Mouse (Mus musculus): ENCODE data around the gene Snx29. TPM values are rescaled to one million over a fixed set of nuclear protein-coding genes. Genes with fewer than 3 reads are reported as not detected.
A peak's percentile ranks its signal among the peaks of the same experiment; 100 is the strongest.

Snx29 gene
- polyA plus RNA-seq, 1 experiment from 2014 or later = 12.1 TPM

GRCm38 (mm10) chr16:11655893-11656292 is 333.2 kb downstream of the Snx29 start:
- no peaks in the 10 kb centered on the region for H3K36me3 ChIP-seq (replicated peaks)
- no peak for DNase-seq (ENCODE audit: low spot score)
- peaks cover 3% of the 10 kb centered on the region; the same call in 1 of the 2 replicates for H3K4me1 ChIP-seq
- H3K9me3 ChIP-seq = no peaks in the 10 kb centered on the region
- WGBS = 89% methylated on average over 3 of the region's 3 CpGs
- H3K27me3 ChIP-seq (replicated peaks; ENCODE audit: low read depth, poor library complexity, severe bottlenecking) = no peaks in the 10 kb centered on the region
- no peak overlapping the region for H3K27ac ChIP-seq (replicated peaks)
- H3K4me3 ChIP-seq = no peak overlapping the region

GRCm38 (mm10) chr16:11657111-11657510 is 334.4 kb downstream of the Snx29 start:
- H3K4me3 ChIP-seq = no peak overlapping the region
- no peaks in the 10 kb centered on the region for H3K9me3 ChIP-seq
- H3K27ac ChIP-seq (replicated peaks) = peak overlapping the region; percentile 35; the same call in 1 of the 2 replicates
- H3K4me1 ChIP-seq = no peaks in the 10 kb centered on the region
- H3K36me3 ChIP-seq (replicated peaks) = no peaks in the 10 kb centered on the region
- no peaks in the 10 kb centered on the region for H3K27me3 ChIP-seq (replicated peaks; ENCODE audit: low read depth, poor library complexity, severe bottlenecking)
- 18% methylated on average over 1 of the region's 1 CpGs for WGBS
- no peak for DNase-seq (ENCODE audit: low spot score)

- 91% methylated on average over 6 of the region's 6 CpGs for WGBS
- H3K4me1 ChIP-seq = no peaks in the 10 kb centered on the region
- no peaks in the 10 kb centered on the region for H3K9me3 ChIP-seq
- H3K27me3 ChIP-seq (replicated peaks; ENCODE audit: low read depth, poor library complexity, severe bottlenecking) = no peaks in the 10 kb centered on the region
- DNase-seq (ENCODE audit: low spot score) = no peak
- no peak overlapping the region for H3K4me3 ChIP-seq
- no peak overlapping the region for H3K27ac ChIP-seq (replicated peaks)
- no peaks in the 10 kb centered on the region for H3K36me3 ChIP-seq (replicated peaks)
These were observed 336.5 kb downstream of the Snx29 start for GRCm38 (mm10) chr16:11659111-11659720.

GRCm38 (mm10) chr16:11664896-11665705 is 342.4 kb downstream of the Snx29 start:
- Histone ChIP-seq H3K27me3 (replicated peaks; ENCODE audit: low read depth, poor library complexity, severe bottlenecking) (no peaks in the 10 kb centered on the region), H3K27ac (replicated peaks) (no peak overlapping the region), H3K36me3 (replicated peaks) (no peaks in the 10 kb centered on the region), H3K9me3 (no peaks in the 10 kb centered on the region), H3K4me3 (no peak overlapping the region), H3K4me1 (0 out of 2 replicates have a peak, but pooled peaks cover 4% of the 10 kb centered on the region)
- 86% methylated on average over 13 of the region's 13 CpGs for whole genome bisulfite sequencing
- no peak for DNase-seq (ENCODE audit: low spot score)

- Histone ChIP-seq H3K9me3 (no peaks in the 10 kb centered on the region), H3K27me3 (replicated peaks; ENCODE audit: low read depth, poor library complexity, severe bottlenecking) (no peaks in the 10 kb centered on the region), H3K4me1 (0 out of 2 replicates have a peak, but pooled peaks cover 4% of the 10 kb centered on the region), H3K36me3 (replicated peaks) (no peaks in the 10 kb centered on the region), H3K27ac (replicated peaks) (no peak overlapping the region), H3K4me3 (no peak overlapping the region)
- WGBS = 91% methylated on average over 6 of the region's 6 CpGs
- no peak for DNase-seq (ENCODE audit: low spot score)
These were observed 343.2 kb downstream of the Snx29 start for GRCm38 (mm10) chr16:11665869-11666268.

GRCm38 (mm10) chr16:11668375-11668774 is 345.7 kb downstream of the Snx29 start:
- WGBS = 62% methylated on average over 1 of the region's 1 CpGs
- Histone ChIP-seq H3K27me3 (replicated peaks; ENCODE audit: low read depth, poor library complexity, severe bottlenecking) (no peaks in the 10 kb centered on the region), H3K4me1 (0 out of 2 replicates have a peak, but pooled peaks cover 4% of the 10 kb centered on the region), H3K27ac (replicated peaks) (no peak overlapping the region; the same call in 1 of the 2 replicates), H3K4me3 (no peak overlapping the region), H3K36me3 (replicated peaks) (no peaks in the 10 kb centered on the region), H3K9me3 (no peaks in the 10 kb centered on the region)
- DNase-seq (ENCODE audit: low spot score) = no peak

- 0 out of 2 replicates have a peak, but pooled peaks cover 4% of the 10 kb centered on the region for H3K4me1 ChIP-seq
- H3K36me3 ChIP-seq (replicated peaks) = no peaks in the 10 kb centered on the region
- no peak overlapping the region for H3K27ac ChIP-seq (replicated peaks)
- WGBS = 80% methylated on average over 1 of the region's 1 CpGs
- no peak overlapping the region for H3K4me3 ChIP-seq
- no peaks in the 10 kb centered on the region for H3K27me3 ChIP-seq (replicated peaks; ENCODE audit: low read depth, poor library complexity, severe bottlenecking)
- H3K9me3 ChIP-seq = no peaks in the 10 kb centered on the region
- DNase-seq (ENCODE audit: low spot score) = no peak
These were observed 346.2 kb downstream of the Snx29 start for GRCm38 (mm10) chr16:11668878-11669277.

GRCm38 (mm10) chr16:11670251-11670970 is 347.7 kb downstream of the Snx29 start:
- 87% methylated on average over 9 of the region's 9 CpGs for WGBS
- Histone ChIP-seq H3K27ac (replicated peaks) (no peak overlapping the region), H3K9me3 (no peaks in the 10 kb centered on the region)

GRCm38 (mm10) chr16:11670971-11671310 is 348.2 kb downstream of the Snx29 start:
- Histone ChIP-seq H3K4me3 (no peak overlapping the region), H3K4me1 (0 out of 2 replicates have a peak, but pooled peaks cover 4% of the 10 kb centered on the region), H3K9me3 (no peaks in the 10 kb centered on the region), H3K27me3 (replicated peaks; ENCODE audit: low read depth, poor library complexity, severe bottlenecking) (no peaks in the 10 kb centered on the region), H3K36me3 (replicated peaks) (no peaks in the 10 kb centered on the region), H3K27ac (replicated peaks) (no peak overlapping the region)
- 90% methylated on average over 6 of the region's 6 CpGs for WGBS
- DNase-seq (ENCODE audit: low spot score) = no peak

More at GRCm38 (mm10) chr16:11670251-11670970, 347.7 kb downstream of the Snx29 start:
- Histone ChIP-seq H3K4me3 (no peak overlapping the region), H3K4me1 (0 out of 2 replicates have a peak, but pooled peaks cover 4% of the 10 kb centered on the region), H3K36me3 (replicated peaks) (no peaks in the 10 kb centered on the region), H3K27me3 (replicated peaks; ENCODE audit: low read depth, poor library complexity, severe bottlenecking) (no peaks in the 10 kb centered on the region)
- no peak for DNase-seq (ENCODE audit: low spot score)

- no peaks in the 10 kb centered on the region for H3K9me3 ChIP-seq
- no peak overlapping the region for H3K4me3 ChIP-seq
These were observed 353.3 kb downstream of the Snx29 start for GRCm38 (mm10) chr16:11676006-11676405.

GRCm38 (mm10) chr16:11685264-11685663 is 362.6 kb downstream of the Snx29 start:
- no peak overlapping the region for H3K27ac ChIP-seq (replicated peaks)
- no peaks in the 10 kb centered on the region for H3K9me3 ChIP-seq
- no peak overlapping the region for H3K4me3 ChIP-seq
- H3K36me3 ChIP-seq (replicated peaks) = no peaks in the 10 kb centered on the region
- DNase-seq (ENCODE audit: low spot score) = no peak
- WGBS = 93% methylated on average over 9 of the region's 9 CpGs
- no peaks in the 10 kb centered on the region for H3K4me1 ChIP-seq
- no peaks in the 10 kb centered on the region for H3K27me3 ChIP-seq (replicated peaks; ENCODE audit: low read depth, poor library complexity, severe bottlenecking)

More at GRCm38 (mm10) chr16:11676006-11676405, 353.3 kb downstream of the Snx29 start:
- no peak overlapping the region for H3K27ac ChIP-seq (replicated peaks)
- no peaks in the 10 kb centered on the region for H3K4me1 ChIP-seq
- H3K36me3 ChIP-seq (replicated peaks) = no peaks in the 10 kb centered on the region
- 67% methylated on average over 4 of the region's 4 CpGs for WGBS
- DNase-seq (ENCODE audit: low spot score) = no peak
- H3K27me3 ChIP-seq (replicated peaks; ENCODE audit: low read depth, poor library complexity, severe bottlenecking) = no peaks in the 10 kb centered on the region

- no peak for DNase-seq (ENCODE audit: low spot score)
- Histone ChIP-seq H3K4me3 (no peak overlapping the region), H3K27ac (replicated peaks) (no peak overlapping the region), H3K27me3 (replicated peaks; ENCODE audit: low read depth, poor library complexity, severe bottlenecking) (no peaks in the 10 kb centered on the region), H3K36me3 (replicated peaks) (no peaks in the 10 kb centered on the region), H3K4me1 (no peaks in the 10 kb centered on the region), H3K9me3 (no peaks in the 10 kb centered on the region)
- 83% methylated on average over 3 of the region's 3 CpGs for WGBS
These were observed 363.1 kb downstream of the Snx29 start for GRCm38 (mm10) chr16:11685735-11686340.

Measured in embryonic facial prominence, embryonic 10.5 days (tissue).